Mouse (Mus musculus): ENCODE data around the gene Fam107a.

The Fam107a gene

DNA sequence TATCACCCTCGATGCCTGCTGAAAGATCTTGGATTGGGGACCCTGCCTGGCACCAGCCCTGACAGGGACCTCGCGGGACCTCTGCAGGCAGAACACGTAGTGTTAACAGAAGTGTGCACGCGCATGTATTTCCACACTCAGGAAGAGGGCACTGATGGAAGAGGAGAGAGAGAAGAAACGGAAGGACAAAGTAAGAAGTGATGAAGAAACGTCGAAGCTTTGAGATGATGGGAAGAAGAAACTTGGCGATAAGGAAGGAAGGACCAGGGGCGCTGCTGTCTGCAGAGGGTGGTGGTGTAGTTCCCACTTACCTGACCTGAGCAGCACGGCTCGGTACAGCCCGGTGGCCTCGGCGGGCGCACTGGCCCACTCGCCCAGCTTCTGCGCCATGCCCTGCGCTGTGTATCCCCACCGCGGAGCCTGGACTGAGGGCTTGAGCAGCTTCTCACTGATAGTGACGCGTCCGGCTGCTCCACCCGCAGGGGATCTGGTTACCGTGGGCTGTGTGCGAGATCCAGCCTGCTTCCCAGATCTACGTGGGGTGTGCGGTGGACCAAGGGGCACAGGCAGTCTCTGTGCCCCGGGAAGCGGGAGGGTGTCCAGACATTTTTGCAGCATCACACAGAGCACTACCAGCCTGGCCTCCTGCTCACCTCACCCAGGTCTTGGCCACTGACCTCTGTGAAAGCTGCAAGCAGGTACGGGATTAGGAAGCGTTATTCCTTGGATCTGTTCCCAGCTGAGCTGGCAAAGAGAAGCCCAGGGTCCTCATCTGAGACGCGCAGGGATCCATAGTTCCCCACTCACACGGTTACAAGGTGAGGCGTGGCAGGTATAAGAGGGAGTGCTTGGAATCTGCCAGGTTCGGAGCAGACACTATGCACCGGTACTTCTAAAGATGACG is at the start of gene Fam107a:
Fam107a (minus strand) TSS at position 830 of the 904 bp plus-strand sequence.
- no peak for DNase-seq (ENCODE audit: extremely low spot score, low read depth, low spot score)

DNA sequence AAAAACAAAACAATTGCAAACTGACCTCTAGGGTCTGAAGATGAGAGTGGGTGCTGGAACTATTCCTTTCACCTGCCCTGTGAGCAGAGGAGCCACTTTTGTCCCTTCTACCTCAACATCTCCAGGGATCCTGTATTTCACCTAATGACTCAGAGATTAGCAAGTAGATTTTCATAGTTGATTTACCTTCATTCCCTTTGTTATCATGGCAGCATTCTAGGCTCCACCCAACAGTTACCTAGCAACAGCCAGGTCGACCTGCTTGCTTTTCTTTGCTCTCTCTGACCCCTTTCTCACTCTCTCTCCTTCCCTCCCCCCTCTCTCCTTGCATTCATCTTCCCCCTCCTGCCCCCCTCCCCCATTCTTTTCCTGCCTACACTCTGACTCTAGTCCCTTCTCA is 49.3 kb upstream of the Fam107a start:
- no peak for DNase-seq (ENCODE audit: extremely low spot score, low read depth, low spot score)

DNA sequence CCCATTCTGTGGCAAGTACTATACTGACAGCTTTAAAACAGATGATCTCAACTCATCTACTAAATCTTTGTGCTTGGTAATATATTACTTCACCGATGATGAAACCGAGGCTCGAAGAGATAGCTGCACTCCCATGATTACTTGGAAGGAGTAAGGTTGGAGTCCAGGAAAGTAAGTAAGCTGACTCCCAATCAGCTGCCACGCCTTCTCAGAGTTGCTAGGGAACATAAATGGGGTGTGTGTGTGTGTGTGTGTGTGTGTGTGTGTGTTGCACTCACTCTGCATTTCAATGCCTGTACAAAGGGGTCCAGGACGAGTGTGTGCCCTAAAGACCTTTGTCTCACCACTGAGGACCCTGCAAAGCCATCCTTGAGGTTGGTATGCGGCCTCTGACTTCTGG is 48.0 kb upstream of the Fam107a start:
- DNase-seq (ENCODE audit: extremely low spot score, low read depth, low spot score), result no peak

DNA sequence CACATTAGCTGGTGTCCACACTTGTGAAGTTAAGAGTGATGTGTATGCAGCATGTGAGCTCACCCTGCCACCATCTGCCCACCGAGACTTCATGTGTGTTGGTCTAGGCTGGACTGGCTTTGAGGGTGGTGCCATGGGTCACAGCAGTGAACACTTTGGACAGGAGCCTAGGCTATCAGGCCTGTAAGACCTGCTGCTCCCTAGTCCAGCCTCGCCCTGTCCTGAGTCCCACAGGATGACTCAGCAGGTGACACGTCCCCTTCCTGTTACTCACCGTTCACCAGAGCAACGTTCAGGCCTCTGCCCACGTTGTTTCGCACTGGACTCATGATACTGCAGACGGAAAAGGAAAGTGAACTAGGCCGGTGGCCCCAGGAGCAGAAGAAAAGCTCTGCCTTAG is 39.0 kb upstream of the Fam107a start:
- DNase-seq (ENCODE audit: extremely low spot score, low read depth, low spot score), result no peak

DNA sequence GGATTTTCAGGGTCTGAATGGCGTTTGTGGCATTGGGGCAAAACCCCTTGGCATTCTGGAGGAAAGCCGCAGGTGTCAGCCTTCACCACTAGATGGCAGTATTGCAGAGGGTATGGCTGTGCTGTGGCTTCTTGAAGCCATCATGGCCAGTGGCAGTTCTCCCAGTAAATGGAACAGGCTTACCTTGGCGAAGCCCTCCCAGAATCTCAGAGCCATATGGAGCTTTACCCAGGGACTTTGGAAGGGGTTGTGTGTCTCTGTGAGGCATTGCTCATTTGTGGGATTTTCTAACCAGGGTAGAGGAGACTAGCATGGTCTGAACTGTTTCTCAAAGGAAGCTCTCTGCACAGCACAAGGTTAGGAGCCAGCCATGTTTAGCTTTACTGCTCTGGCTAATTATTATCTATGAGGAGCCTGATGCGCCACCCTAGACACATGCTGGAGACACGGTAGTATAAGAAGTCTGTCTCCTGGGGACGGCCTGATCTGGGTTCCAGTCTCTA is 38.2 kb upstream of the Fam107a start:
- DNase-seq (ENCODE audit: extremely low spot score, low read depth, low spot score), result peak; percentile 76

DNA sequence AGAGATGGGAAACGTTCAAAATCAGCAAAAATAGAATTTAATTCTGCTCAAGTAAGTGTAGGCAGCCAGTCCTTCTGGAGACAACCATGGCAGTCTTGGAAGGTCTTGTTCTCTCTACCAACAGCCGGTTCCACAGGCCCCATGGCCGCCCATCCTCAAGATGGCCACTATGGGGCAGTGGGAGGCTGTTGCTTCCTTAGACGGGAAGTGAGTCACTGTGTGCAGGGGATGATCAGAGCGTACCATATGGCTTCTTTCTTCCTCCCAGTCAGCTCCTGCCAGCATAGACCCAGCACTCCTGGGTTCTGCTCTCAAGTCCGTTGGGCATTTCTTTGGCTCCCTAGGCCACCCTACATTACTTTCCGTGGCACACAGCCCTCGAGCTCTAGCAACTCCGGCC is 31.1 kb upstream of the Fam107a start:
- no peak for DNase-seq (ENCODE audit: extremely low spot score, low read depth, low spot score)

DNA sequence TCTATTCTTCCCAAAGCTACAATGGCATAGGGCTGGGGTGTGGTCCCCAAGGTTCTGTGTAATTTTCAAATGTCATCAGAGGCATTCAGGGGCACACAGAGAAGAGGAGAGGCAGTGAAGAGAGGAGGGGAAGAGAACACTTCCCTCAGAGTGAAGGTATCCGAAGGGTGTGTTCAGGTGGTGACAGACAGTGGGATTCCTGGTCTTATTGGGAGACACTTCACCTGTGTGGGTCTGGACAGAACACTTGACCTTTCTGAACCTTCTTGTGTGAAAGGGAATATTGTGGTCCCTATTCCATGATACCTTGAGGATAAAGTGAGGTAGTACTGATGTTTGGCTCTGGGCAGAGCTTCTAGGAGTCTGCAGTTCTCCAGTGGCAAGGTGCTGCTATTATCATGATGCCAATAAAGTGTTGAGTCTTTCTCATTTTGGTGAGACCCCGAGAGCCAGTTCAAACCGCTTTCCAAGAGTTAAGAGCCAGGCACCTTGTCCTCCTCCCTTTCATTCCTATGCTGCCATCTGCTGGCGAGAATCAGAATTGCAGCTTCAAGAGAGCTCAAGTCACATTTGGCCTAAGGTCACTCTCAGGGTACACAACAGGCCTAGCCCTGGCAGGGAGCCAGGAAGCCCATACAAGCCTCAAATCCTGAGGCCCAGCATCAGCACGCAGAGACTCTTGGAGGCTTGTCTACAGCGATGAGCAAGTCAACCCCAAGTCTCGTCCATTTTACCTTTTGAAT is 28.6 kb upstream of the Fam107a start:
- DNase-seq (ENCODE audit: extremely low spot score, low read depth, low spot score), result peak; percentile 89

DNA sequence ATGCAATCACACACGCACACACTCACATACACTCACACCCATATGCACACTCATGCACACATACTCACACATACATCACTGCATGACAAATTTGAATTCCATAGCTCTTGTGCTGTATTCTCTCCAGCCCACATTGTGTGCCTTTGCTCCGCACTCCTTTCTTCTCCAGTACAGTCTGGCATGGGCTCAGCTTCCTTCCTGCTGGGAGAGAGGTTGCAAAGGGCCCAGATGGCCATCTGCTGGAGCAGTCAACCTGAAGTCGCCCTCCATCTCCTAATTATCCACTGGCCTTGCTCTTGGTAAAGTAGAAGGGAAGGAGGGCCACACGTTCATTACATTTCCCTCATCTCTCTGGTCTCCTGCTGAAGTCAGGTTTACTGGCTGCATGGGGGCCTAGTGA is 27.7 kb upstream of the Fam107a start:
- no peak for DNase-seq (ENCODE audit: extremely low spot score, low read depth, low spot score)

DNA sequence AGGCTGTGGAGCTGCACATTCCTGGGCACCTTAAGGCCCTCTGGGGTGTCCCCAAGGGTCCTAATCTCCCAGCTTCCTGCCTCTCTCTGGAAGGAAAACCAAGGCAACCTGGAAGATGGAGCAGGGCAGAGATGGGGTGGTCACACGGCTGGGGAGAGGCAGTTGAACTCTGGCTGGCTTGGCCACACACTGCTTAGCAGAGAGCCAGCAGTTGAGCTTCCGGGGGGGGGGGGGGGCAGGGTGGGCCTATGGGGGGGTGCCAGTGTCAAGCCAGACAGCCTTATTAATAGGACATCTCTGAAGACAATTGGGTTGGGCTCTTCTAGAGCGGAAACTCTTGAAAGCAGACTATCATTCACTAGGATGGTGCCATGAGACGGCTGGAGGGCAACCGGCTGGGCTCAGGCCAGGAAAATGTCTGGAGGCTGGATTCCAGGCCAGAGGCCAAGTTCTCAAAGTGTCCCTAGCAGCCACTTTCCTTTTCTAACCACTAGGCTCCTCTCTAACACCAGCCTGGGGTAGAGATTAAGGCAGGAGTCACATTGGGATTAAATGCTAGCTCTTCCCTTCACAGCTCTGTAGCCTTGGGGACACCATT is 24.8 kb upstream of the Fam107a start:
- no peak for DNase-seq (ENCODE audit: extremely low spot score, low read depth, low spot score)

DNA sequence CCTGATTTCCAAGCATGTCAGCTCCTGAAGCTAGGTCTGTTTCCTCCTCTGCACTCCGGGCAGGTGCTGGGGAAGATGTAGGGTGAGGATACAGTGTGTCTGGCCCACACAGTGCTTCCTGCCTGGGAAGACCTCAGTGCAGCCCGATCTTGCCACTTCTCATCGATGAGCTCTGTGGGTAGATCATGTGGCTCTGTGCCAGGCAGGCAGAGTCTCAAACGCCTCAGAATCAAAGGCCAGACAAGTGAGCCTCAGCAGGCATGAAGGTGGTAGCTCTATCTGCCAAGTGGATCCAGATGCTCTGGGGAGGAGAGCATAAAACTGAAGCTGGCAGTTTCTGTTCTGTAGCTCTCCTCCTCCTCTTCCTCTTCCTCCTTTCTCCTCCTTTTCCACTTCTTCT is 22.4 kb upstream of the Fam107a start:
- no peak for DNase-seq (ENCODE audit: extremely low spot score, low read depth, low spot score)

DNA sequence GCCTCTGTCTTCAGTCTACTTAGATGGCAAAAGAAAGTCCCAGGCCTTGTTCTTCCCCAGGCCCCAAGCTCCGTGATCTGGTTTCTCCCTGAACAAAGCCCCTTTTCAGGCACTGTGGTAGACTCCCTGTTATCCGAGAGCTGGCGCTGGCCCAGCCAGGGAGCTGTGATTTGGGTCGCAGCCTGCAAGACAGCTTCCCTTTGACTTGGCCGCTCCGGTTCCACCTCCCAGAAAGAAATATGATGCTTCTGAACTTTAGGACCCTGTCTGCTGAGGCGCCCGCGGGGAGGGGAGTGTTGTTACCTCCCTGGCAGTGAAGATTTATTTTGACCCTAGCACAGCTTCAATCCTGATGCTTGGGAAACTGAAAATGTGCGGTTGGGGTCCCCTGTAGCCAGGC is 18.1 kb upstream of the Fam107a start:
- DNase-seq (ENCODE audit: extremely low spot score, low read depth, low spot score), result no peak

DNA sequence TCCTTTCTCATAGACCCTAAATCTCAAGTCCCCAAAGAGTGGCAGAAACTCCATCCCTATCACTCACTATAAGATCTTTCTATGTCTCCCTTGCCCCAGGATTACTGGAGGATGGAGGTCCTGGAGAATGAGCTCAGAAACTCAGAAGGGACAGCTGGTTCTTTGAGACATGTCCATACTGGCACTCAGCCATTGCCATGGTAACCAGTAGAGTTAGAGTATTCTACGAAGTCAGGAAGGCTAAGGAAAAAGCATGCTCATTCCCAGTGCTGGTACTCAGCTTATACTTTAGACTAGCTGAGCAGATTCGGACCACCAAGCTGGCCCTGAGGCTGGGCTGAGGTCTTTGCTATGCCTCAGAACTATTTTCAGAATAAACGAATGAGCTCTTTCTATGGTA is 16.7 kb upstream of the Fam107a start:
- DNase-seq (ENCODE audit: extremely low spot score, low read depth, low spot score), result no peak

DNA sequence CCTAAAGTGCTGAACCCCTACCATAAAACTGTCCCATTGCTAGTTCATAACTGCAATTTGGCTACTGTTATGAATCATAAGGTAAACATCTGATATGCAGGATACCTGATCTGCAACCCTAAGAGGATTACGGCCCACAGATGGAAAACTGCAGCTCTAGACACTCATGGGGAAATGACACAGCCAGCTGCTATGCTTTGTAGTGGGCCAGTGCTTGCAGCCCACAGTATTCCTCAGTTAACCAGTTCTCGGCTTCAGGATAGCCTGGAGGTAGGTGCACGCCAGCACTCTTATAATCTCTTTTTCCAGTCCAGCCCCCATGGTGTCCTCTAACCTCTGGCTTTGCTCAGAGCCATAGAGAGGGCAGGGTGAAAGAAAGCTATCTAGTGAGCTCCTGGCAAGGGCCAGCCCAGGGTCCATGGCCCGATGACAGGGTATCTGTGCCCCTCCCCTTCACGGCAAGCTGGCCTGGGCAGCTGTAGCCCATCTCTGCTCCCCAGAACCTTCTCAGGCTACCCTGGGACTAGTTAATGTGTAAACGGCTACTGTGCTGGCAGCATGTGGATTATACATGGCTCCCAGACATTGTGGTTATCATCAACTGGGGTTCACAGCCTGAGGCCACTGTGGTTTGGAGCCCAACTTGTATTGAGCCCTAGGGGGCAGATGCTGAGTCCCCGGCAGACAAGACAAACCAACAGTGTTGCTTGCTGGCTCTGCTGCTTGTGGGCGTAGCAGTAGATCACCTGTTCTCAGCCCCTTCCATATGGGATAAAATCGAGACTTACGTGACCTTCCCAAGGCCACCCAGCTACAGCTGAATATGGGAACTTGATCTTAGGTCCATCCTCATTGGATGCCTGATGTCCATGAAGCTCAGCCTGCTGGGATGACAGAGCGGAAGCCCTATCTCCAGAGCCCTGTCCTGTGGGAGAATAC is 14.8 kb upstream of the Fam107a start:
- DNase-seq (ENCODE audit: extremely low spot score, low read depth, low spot score), result no peak

DNA sequence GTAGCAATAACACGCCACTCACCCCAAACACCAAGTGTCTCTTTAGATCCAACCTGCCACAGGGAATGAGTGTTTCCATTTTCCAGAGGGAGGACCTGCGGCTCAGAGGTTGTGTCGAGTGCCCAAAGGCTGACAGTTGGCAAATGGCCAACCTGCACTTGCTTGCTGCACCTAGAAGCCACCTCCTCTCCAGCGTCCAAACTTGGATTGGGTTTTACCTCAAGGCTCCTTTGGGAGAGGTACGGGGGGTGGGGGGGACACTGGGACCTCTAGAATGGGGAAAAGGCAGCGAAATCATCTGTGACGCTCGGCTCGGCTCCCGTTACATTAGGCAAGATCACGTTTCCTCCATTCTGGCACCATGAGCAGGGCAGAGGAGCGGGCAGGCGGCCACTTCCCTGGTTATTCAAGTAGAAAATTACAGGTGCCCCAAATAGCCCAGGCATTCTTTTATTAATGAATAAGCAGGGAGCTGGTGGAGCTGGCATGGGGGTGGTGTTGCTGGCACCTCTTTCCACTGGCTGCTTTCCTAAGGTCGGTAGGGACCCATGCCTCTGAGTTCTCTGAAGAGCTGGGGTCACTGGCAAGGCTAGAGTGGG is 13.6 kb upstream of the Fam107a start:
- no peak for DNase-seq (ENCODE audit: extremely low spot score, low read depth, low spot score)

DNA sequence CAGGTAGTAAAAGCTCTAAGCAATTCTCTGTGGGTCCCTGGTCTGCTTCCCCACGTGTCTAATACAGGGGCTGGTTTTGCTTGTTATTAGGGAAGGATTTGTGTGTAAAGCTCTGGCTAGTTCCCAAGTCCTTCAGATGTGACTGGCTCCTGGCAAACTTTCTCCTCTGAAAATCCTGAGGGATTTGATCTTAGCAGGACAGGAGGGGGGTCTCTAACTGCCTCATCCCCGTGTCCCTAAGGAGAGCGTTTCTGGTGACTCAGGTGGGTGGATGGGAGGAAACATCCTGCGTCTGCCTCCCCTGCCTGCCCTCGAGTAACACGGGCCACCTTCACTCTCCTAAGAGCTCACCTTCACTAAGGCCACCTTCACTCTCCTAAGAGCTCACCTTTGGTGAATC is 12.6 kb upstream of the Fam107a start:
- no peak for DNase-seq (ENCODE audit: extremely low spot score, low read depth, low spot score)

DNA sequence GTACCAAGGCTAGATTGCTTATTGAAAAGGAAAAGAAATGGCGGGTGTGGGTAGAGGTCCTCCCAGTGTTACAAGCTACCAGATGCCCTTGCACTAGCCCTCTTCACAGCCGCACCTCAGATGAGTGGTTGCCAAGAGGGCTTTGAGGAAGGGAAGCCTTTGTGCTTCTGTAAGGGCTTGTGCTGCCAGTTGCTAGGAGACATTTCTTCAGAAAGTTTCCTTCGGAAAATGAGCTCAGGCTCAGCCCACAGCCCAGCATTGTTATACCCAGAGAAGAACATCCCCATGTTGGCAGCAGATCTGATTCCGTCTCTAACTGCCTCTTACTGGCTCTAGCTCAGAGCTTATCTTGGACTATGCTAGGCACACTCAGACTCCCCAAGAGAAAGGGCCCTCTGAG is 11.7 kb upstream of the Fam107a start:
- no peak for DNase-seq (ENCODE audit: extremely low spot score, low read depth, low spot score)

DNA sequence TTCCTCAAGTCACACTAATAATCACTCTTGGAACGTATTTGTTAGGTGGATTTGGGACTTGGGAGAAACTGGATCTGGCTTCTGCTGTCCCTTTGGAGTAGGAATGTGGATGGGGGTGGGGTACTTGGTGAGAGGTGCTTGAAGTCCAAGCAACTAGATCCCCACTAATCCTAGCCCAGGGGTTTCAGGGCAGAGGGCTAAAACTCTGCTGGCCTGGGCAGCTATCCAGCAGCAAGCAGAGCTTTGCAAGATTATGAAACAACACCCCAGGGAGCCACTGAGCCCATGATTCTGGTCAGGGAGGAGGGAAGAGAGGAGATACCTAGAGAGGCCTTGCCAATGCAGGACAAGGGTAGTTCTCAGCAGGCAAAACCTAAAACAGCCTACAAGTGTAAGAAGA is 9.5 kb upstream of the Fam107a start:
- no peak for DNase-seq (ENCODE audit: extremely low spot score, low read depth, low spot score)

DNA sequence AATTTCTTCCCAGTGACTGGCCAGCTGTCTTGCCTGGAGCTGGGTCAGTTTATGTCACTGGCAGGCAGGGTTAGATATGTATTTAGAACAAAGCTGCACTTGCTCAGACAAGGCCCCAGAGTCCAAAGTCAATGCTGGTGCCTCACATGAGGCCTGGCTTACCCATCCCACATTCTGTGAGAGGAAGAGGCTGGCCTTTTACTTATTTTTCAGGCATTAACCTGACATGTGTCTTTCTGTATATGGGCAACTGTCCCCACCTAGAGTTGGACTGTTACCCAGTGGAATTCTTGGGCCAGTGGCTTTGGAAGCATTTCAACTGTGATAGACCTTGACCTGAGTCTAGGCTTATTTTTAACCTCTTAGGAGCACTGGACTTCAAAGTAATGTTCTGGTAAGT is 9.1 kb upstream of the Fam107a start:
- DNase-seq (ENCODE audit: extremely low spot score, low read depth, low spot score), result no peak

DNA sequence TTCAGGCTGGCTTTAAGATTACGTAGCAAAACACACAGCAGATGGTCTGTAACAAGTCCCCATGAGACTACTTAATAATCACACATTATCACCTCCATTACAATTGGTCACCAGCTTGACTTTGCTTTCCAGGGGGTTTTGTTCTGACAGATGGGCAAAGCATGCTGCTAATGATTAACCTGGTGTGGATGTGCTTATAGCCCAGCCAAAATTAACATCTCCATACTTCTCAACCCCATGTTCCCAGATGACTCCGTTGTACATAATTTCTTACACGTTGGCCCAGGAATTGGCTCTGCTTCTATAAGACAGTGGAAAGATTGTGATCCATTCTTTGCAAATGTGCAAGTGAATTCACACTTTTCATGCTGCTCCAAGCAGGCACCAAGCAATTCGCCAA is 7.9 kb upstream of the Fam107a start:
- no peak for DNase-seq (ENCODE audit: extremely low spot score, low read depth, low spot score)

DNA sequence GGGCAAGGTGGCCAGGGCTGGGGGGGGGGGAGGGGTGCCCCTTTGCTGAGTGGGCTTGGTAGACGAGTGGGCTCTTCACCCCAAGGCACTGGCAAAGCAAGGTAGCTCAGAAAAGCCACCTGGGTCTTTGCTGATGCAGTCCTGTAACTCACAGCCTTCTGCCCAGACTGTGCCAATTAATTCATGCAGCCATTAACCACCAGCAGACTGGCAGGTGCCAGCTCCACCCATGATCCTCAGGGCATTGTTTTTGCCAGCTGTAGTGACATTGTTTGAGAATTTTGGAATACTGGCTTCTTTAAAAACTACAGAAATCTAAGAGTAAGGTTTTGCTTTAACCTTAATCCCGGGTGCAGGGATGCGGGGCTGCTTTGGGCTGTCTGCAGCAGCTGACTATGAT is 2.7 kb upstream of the Fam107a start:
- no peak for DNase-seq (ENCODE audit: extremely low spot score, low read depth, low spot score)

Measured in hindlimb bud, embryonic 11.5 days (tissue).